Mouse (Mus musculus) limb, embryonic 12.5 days (tissue): ENCODE results near the gene Btrc. TPM values are rescaled to one million over a fixed set of nuclear protein-coding genes. Genes with fewer than 3 reads are reported as not detected.
A peak's percentile ranks its signal among the peaks of the same experiment; 100 is the strongest.
"Not testable (repeated sequence)": the region's sequence is repeated elsewhere in the genome, so short reads cannot be mapped to it uniquely, and the experiment has no call there.

Experiments used
- ATAC-seq: fragments of 200-750 bp; cut with Nextera tagmentation; 2 replicates; pipeline ENCODE4 v1.8.0; 2017; ENCODE audit warnings: low read depth, moderate TSS enrichment; ENCODE audit not compliant: insufficient number of reproducible peaks, insufficient read depth, low FRiP score, low TSS enrichment
- H3K27ac ChIP-seq: fragments of 300-500 bp; sonication (generic); 2 replicates; pipeline ENCODE4 v1.5.1; 2016; ENCODE audit warnings: mild to moderate bottlenecking, moderate library complexity
- H3K27me3 ChIP-seq: fragments of 300-500 bp; sonication (generic); 2 replicates; pipeline ENCODE4 v1.6.1; 2016; ENCODE audit warnings: mild to moderate bottlenecking, moderate library complexity
- H3K36me3 ChIP-seq: fragments of 300-500 bp; sonication (generic); 2 replicates; pipeline ENCODE4 v1.6.1; 2016; ENCODE audit warnings: mild to moderate bottlenecking, moderate library complexity
- H3K4me1 ChIP-seq: fragments of 300-500 bp; sonication (generic); replicated peaks from 2 replicates; pipeline ENCODE4 v1.6.1; 2016
- H3K4me2 ChIP-seq: fragments of 300-500 bp; sonication (generic); 2 replicates; pipeline ENCODE4 v1.6.1; 2016; ENCODE audit warnings: mild to moderate bottlenecking, moderate library complexity
- H3K4me3 ChIP-seq: fragments of 300-500 bp; sonication (generic); replicated peaks from 2 replicates; pipeline ENCODE4 v1.5.1; 2016; ENCODE audit warnings: mild to moderate bottlenecking
- H3K9ac ChIP-seq: fragments of 300-500 bp; sonication (generic); replicated peaks from 2 replicates; pipeline ENCODE4 v1.6.1; 2016; ENCODE audit warnings: mild to moderate bottlenecking, moderate library complexity
- H3K9me3 ChIP-seq: fragments of 300-500 bp; sonication (generic); 2 replicates; pipeline ENCODE4 v1.6.1; 2016; ENCODE audit warnings: mild to moderate bottlenecking, moderate library complexity
- WGBS: fragments of 180-500 bp; shearing (Covaris S2); methylation state at CpG from one replicate; pipeline ENCODE4 v1.1.7; 2016; 5-methylcytosine and 5-hydroxymethylcytosine counted together
- polyA plus RNA-seq: library from polyadenylated mRNA; unstranded; fragments of >200 nt; fragmentation: Nextera tagmentation; extraction: Ambion mirVana; gene quantifications from 2 replicates; pipeline ENCODE4 v1.2.1, GENCODE M21; 2016

Gene Btrc
- 55.7 and 56.9 TPM in 2 replicates for polyA plus RNA-seq

GRCm38 (mm10) chr19:45363384-45363926 lies at the start of gene Btrc:
TSS of gene Btrc (plus strand) at chr19:45363734.
- H3K9me3 ChIP-seq: no peaks in the 10 kb centered on the region
- peak; percentile 99 for ATAC-seq
- WGBS: under 1% methylated on average over 42 of the region's 42 CpGs

DNA sequence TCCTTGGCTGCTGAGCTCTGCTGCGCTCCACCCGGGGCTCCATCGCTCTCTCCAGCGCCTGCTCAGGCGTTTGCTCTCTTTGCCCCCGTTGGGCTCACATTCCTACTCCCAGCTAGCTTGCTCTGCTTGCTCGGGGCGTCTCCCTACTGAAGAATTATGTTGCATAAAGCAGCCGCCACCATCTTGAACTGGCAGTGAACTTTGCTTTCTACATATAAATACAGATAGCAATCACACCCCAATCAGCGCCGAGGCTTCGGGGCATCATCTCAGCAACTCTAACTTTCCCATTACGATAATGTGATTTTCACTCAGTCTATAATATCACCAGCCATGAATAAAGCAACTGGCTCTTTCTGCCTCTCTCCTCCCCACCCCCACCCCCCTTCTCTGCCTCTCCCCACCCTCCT lies 46.1 kb upstream of the Btrc start:
- Histone ChIP-seq H3K27ac (0 out of 2 replicates have a peak overlapping the region, but pooled peaks have one; percentile 45), H3K36me3 (no peaks in the 10 kb centered on the region), H3K4me2 (peak overlapping the region; percentile 21), H3K4me1 (peaks cover 22% of the 10 kb centered on the region), H3K9ac (no peak overlapping the region), H3K9me3 (no peaks in the 10 kb centered on the region), H3K27me3 (peaks cover 1% of the 10 kb centered on the region), H3K4me3 (no peak overlapping the region)
- 39% methylated on average over 13 of the region's 13 CpGs for WGBS
- no peak for ATAC-seq

More at GRCm38 (mm10) chr19:45363384-45363926, at the start of gene Btrc:
- Histone ChIP-seq H3K4me3 (peak within 1 kb of the TSS; percentile 79), H3K27ac (peak within 1 kb of the TSS; percentile 93), H3K27me3 (no peaks in the 10 kb centered on the region), H3K4me2 (peak within 1 kb of the TSS; percentile 74), H3K36me3 (0 out of 2 replicates have a peak, but pooled peaks cover 5% of the 10 kb centered on the region), H3K4me1 (peaks cover 7% of the 10 kb centered on the region; the same call in 1 of the 2 replicates), H3K9ac (peak within 1 kb of the TSS; percentile 76)

DNA sequence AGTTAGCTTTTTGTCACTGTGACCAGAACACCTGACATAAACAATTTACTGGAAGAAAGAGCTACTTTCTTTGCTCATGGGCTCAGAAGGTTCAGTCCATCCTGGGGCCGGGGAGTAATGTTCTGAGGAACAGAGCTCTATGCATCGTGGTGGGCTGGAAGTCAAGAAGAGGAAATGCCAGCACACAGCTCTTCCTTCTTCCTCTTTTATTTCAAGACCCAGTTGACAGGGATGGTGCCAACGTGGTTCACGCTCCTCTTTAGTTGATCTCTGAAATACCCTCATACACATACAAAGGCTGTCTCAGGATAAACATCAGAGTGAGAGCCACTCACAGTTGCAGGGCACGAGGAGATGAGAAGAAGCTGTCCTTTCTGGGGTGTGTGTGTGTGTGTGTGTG lies 42.5 kb upstream of the Btrc start:
- Histone ChIP-seq H3K9ac (no peak overlapping the region), H3K4me1 (peaks cover 19% of the 10 kb centered on the region), H3K36me3 (no peaks in the 10 kb centered on the region), H3K27ac (no peak overlapping the region), H3K27me3 (no peaks in the 10 kb centered on the region; the same call in 1 of the 2 replicates), H3K4me2 (no peak overlapping the region), H3K9me3 (no peaks in the 10 kb centered on the region), H3K4me3 (no peak overlapping the region)
- 81% methylated on average over 5 of the region's 5 CpGs for WGBS
- no peak for ATAC-seq

- no peaks in the 10 kb centered on the region for H3K36me3 ChIP-seq
- peaks cover 23% of the 10 kb centered on the region for H3K4me1 ChIP-seq
- no peak overlapping the region for H3K27ac ChIP-seq
- H3K27me3 ChIP-seq: peaks cover 39% of the 10 kb centered on the region
- H3K9ac ChIP-seq: no peak overlapping the region
- no peak for ATAC-seq
- no peaks in the 10 kb centered on the region for H3K9me3 ChIP-seq
- no peak overlapping the region for H3K4me2 ChIP-seq
- no peak overlapping the region for H3K4me3 ChIP-seq
- WGBS: 49% methylated on average over 3 of the region's 3 CpGs
Observed at GRCm38 (mm10) chr19:45329039-45329438, 34.5 kb upstream of the Btrc start.

- Histone ChIP-seq H3K27ac (no peak overlapping the region), H3K9ac (no peak overlapping the region)
- 9% methylated on average over 24 of the region's 24 CpGs for WGBS
Observed at GRCm38 (mm10) chr19:45329748-45330298, 33.7 kb upstream of the Btrc start.

GRCm38 (mm10) chr19:45336718-45337117 lies 26.8 kb upstream of the Btrc start:
- Histone ChIP-seq H3K9ac (no peak overlapping the region), H3K36me3 (no peaks in the 10 kb centered on the region), H3K9me3 (no peaks in the 10 kb centered on the region), H3K27me3 (peaks cover 2% of the 10 kb centered on the region; the same call in 1 of the 2 replicates), H3K27ac (no peak overlapping the region), H3K4me2 (no peak overlapping the region), H3K4me1 (peaks cover 5% of the 10 kb centered on the region; the same call in 1 of the 2 replicates), H3K4me3 (no peak overlapping the region)
- WGBS: 75% methylated on average over 6 of the region's 6 CpGs
- ATAC-seq: no peak

More at GRCm38 (mm10) chr19:45329748-45330298, 33.7 kb upstream of the Btrc start:
- ATAC-seq: no peak
- Histone ChIP-seq H3K4me3 (peak overlapping the region; percentile 17; the same call in 1 of the 2 replicates), H3K36me3 (no peaks in the 10 kb centered on the region), H3K4me1 (peaks cover 23% of the 10 kb centered on the region), H3K27me3 (peaks cover 39% of the 10 kb centered on the region), H3K9me3 (no peaks in the 10 kb centered on the region), H3K4me2 (peak overlapping the region; percentile 41)

- no peak overlapping the region for H3K9ac ChIP-seq
- no peak overlapping the region for H3K4me2 ChIP-seq
- H3K4me1 ChIP-seq: peaks cover 5% of the 10 kb centered on the region; the same call in 1 of the 2 replicates
- H3K27me3 ChIP-seq: no peaks in the 10 kb centered on the region
- H3K9me3 ChIP-seq: no peaks in the 10 kb centered on the region
- no peaks in the 10 kb centered on the region for H3K36me3 ChIP-seq
- 64% methylated on average over 10 of the region's 10 CpGs for WGBS
- H3K4me3 ChIP-seq: no peak overlapping the region
- peak overlapping the region; percentile 45; the same call in 1 of the 2 replicates for H3K27ac ChIP-seq
- no peak for ATAC-seq
Observed at GRCm38 (mm10) chr19:45338182-45338581, 25.4 kb upstream of the Btrc start.

DNA sequence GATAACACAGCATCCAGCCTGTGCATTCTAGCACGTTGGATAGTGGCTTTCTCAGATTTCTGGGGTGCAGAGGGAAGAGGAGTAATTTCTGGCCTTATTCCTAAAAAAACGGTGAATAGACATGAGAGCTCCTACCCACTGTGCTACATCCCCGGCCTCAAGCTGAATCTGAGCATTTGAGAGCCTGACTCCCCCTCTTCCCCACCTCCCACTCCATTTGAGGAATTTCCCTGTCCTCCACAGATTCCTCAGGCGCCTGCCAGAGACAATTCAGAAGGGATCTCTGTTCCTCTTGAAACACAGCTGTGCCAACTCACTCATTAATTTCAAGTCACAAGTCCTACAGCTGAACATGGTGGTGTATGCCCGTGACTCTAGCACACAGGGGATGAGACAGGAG lies 19.6 kb upstream of the Btrc start:
- no peaks in the 10 kb centered on the region for H3K36me3 ChIP-seq
- H3K9ac ChIP-seq: no peak overlapping the region
- no peak overlapping the region for H3K4me2 ChIP-seq
- H3K27ac ChIP-seq: no peak overlapping the region
- no peaks in the 10 kb centered on the region for H3K9me3 ChIP-seq
- ATAC-seq: no peak
- H3K4me1 ChIP-seq: no peaks in the 10 kb centered on the region
- 75% methylated on average over 5 of the region's 5 CpGs for WGBS
- no peaks in the 10 kb centered on the region for H3K27me3 ChIP-seq
- no peak overlapping the region for H3K4me3 ChIP-seq

DNA sequence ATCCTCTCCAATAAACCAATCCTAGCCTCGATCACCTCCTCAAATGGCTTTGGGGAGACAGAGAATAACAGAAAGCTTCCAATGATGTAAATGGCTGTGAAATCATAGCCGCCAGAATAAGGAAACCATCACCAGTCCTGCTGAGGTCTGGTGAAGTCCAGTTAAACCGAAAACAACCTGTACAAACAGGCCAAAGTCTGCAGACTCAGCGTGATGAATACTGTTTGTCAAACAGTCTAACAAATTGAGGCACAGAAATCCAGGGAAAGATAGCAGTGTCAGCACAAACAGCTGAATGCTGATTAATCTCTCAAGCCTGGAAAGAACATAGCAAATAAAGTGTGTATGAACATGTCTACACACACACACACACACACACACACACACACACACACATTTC lies 15.3 kb upstream of the Btrc start:
- Histone ChIP-seq H3K9me3 (no peaks in the 10 kb centered on the region), H3K4me2 (no peak overlapping the region), H3K27ac (no peak overlapping the region), H3K27me3 (0 out of 2 replicates have a peak, but pooled peaks cover 6% of the 10 kb centered on the region), H3K9ac (no peak overlapping the region), H3K36me3 (no peaks in the 10 kb centered on the region), H3K4me1 (no peaks in the 10 kb centered on the region), H3K4me3 (no peak overlapping the region)
- ATAC-seq: no peak
- 64% methylated on average over 4 of the region's 4 CpGs for WGBS

DNA sequence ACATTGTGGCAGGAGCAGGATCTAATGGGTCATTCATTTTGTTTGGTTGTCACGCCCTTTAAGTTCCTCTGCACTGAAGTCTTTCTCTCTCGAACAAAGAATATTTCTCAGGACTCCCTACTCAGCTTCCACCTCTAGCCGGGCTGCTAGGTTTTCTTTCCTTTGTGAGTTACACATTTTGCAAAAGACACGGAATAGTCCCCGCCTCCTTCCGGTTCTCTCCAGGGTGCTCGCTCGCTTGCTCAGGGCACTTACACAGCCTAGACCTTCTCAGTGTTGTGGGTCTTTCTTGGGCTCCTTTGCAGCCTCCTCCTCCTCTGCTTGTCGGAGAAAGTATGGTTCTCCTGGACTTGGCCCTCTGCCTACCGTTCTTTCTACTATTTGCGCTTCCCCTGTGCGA lies 13.1 kb upstream of the Btrc start:
- Histone ChIP-seq H3K27me3 (0 out of 2 replicates have a peak, but pooled peaks cover 6% of the 10 kb centered on the region), H3K4me2 (no peak overlapping the region), H3K4me1 (no peaks in the 10 kb centered on the region), H3K4me3 (no peak overlapping the region), H3K9me3 (no peaks in the 10 kb centered on the region), H3K36me3 (no peaks in the 10 kb centered on the region), H3K9ac (no peak overlapping the region), H3K27ac (no peak overlapping the region)
- WGBS: 61% methylated on average over 12 of the region's 12 CpGs
- no peak for ATAC-seq

DNA sequence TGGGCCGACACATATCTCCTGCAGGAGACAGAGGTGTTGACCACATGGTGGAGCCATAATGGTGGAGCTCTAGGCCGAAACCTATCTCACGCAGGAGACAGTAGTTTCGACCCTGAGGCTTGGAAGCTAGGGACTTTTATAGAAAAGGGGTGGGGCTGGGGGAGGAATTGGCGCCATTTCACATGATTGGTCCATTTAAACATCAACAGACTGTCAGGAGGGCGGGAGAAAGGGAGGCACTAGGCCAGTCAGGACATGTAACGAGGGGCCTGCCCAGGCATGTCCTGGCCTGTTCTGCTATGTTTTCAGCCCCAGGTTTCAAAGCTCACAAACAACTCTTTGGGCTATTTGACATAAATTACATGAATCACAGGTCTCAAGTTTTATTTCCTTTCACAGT lies 10.8 kb upstream of the Btrc start:
- not testable (repeated sequence) for ATAC-seq, H3K4me1 ChIP-seq, H3K27me3 ChIP-seq, H3K9ac ChIP-seq, H3K27ac ChIP-seq, H3K4me3 ChIP-seq, H3K9me3 ChIP-seq, H3K4me2 ChIP-seq, H3K36me3 ChIP-seq
- WGBS: 85% methylated on average over 7 of the region's 7 CpGs
